Mouse (Mus musculus) cerebellum, adult 2 months (tissue): Measurements from ENCODE around the gene Atp5g1.

Source experiments
- CTCF ChIP-seq: fragments of 200-500 bp; IDR thresholded peaks from 2 replicates; pipeline ENCODE4 v1.5.1; 2011; ENCODE audit warnings: low read depth, mild to moderate bottlenecking, control low read depth, low read length, moderate library complexity, borderline replicate concordance; ENCODE audit not compliant: insufficient read depth
- POLR2A ChIP-seq: fragments of 200-500 bp; IDR thresholded peaks from 2 replicates; pipeline ENCODE4 v1.6.1; 2011; ENCODE audit warnings: low read length, control low read depth, borderline replicate concordance; ENCODE audit not compliant: insufficient read depth

- TF ChIP-seq CTCF (no peak), POLR2A (no peak)
Observed at GRCm38 (mm10) chr11:96064521-96065214, 10.8 kb downstream of the Atp5g1 start.
